8 mouse cellular contexts compared by ENCODE assay signal in genomic region chr16:63856658-63857552, GRCm38 (mm10). TPM values are rescaled to one million over a fixed set of nuclear protein-coding genes. Genes with fewer than 3 reads are reported as not detected.
DNase-seq lines count a peak whose midpoint lies in the region.

No protein-coding gene starts in this region.

- peak; percentile 2 to 13 for DNase-seq in adrenal gland, postnatal 4 days (ENCODE audit: low spot score in 2 of 2)
- DNase-seq in embryo, embryonic 10.5 days (ENCODE audit: low spot score): peak; percentile 89
- DNase-seq in gastrocnemius, postnatal 25 days: peak; percentile 63
- DNase-seq in induced T-regulatory cell, adult 2 months (ENCODE audit: low read depth): peak; percentile 12
- DNase-seq in left cerebral cortex, adult 8-10 months (ENCODE audit: low spot score in 2 of 2): peak; percentile 61 to 76
- DNase-seq in lung, postnatal 36 days: peak; percentile 40
- DNase-seq in right cerebral cortex, postnatal 14 days: peak; percentile 85
- no peak for DNase-seq in c-Kit-positive CD71-positive TER-119-positive erythroid progenitor cells, embryonic 14.5 days (ENCODE audit: low spot score)

RNA-seq across cellular contexts. Expression of gene Epha3, which starts 7.1 kb away (rescaled TPM):
- 1 to 10 TPM; 8.8 to 8.9 TPM for total RNA-seq in adrenal gland, postnatal 4 days (2021)
- under 1 TPM; 0.59 to 0.67 TPM for total RNA-seq in gastrocnemius, postnatal 25 days (2021)
- total RNA-seq in left cerebral cortex, adult 8-10 months (2022): 10 to 100 TPM in 2 of 4 experiments, 1 to 10 TPM in 2; 8.6 to 10.9 (median 9.7) TPM

Comparison
In these comparisons a context has a peak if more than half of its experiments do, and no peak if none do; other contexts are left out.
1. RNA of gene Epha3, which starts 7.1 kb away (total RNA-seq): 8.6 to 10.9 TPM in left cerebral cortex, adult 8-10 months and 8.8 to 8.9 TPM in adrenal gland, postnatal 4 days; 0.59 to 0.67 TPM in gastrocnemius, postnatal 25 days; every median in the first group is over 4 times any median in the second.